Mouse (Mus musculus) ES-Bruce4 (cell line): ENCODE results near the gene C1qtnf1.

ENCODE experiments used
- CTCF ChIP-seq: IDR thresholded peaks from one replicate; pipeline ENCODE4 v1.8.1; 2011; ENCODE audit warnings: low read depth, low read length
- EP300 ChIP-seq: IDR thresholded peaks from 2 replicates; pipeline ENCODE4 v1.6.1; 2011; ENCODE audit warnings: low read depth, low read length; ENCODE audit not compliant: insufficient read depth
- POLR2A ChIP-seq: IDR thresholded peaks from one replicate; pipeline ENCODE4 v1.8.1; 2011; ENCODE audit warnings: low read length; ENCODE audit not compliant: insufficient read depth

GRCm38 (mm10) chr11:118410073-118410444 is 17.9 kb upstream of the C1qtnf1 start:
- no peak for TF ChIP-seq CTCF
- no peak for TF ChIP-seq POLR2A
- TF ChIP-seq EP300: no peak
